Mouse (Mus musculus) embryo, embryonic 10 days (tissue): ENCODE data around the gene Fkbp6.

ENCODE experiments used
- DNase-seq: peaks from one replicate; pipeline ENCODE4 v3.0.0-alpha.2; 2015; ENCODE audit warnings: low spot score

Gene Fkbp6

DNA sequence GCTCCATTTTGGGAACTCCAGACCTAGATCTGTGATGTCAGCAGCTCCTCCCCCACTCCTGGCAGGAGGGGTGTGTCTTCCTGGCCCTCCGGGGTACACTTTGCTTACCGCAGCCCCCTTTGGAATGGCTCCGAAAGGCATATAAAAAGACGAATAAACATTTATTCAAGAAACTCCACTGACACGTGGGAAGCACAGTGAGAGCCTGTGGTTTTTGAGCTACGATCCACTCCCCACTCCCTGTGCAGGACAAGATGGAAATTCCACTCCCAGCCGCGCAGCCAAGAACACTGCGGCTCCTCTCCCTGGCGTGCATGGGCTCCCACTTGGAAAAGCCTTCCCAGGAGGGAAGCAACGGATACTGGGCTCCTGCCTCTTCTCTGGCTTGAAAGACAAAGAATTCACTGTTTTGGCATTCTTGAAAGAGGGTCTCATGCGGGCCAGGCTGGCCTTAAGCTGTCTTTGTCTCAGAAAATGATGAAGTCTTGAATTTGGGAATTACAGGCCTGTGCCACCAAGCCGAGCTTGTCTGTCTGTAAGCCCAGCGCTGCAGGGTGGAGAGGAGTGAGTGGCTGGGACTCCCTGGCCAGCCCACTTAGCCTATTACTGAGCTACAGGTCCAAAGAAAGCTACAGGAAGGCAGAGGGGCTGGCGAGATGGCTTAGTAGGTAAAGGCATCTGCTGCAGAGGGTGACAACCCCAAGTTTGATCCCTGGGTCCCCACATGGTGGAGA, 75.0 kb downstream of the Fkbp6 start:
- DNase-seq, result peak; percentile 52

DNA sequence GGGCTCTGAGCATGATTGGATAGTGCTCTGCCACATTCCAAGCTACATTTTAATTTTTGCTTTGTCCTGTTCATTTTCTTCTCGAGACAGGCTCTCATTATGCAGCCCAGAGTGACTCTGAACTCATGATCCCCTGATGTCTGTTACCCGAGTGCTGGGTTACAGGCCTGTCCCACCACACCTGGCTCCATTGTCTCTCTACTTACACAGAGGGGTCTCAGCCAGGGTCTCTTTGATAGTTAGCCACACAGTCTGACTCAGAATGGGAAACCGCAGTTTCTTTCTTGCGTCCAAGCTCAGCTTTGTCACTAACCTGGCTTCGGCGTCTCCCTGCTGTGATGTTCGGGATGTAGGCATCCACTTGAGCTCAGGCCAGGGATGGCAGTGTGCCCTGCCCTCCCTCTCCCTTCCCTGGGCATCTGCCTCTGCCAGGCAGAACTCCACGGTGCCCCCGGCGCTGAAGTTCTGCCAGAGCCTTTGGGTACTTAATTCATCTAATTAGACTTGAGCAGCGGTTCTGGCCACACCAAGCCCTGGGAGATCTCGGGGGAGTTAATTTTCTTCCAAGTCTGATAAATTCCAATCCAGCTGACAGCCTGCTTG, 78.2 kb downstream of the Fkbp6 start:
- no peak for DNase-seq

DNA sequence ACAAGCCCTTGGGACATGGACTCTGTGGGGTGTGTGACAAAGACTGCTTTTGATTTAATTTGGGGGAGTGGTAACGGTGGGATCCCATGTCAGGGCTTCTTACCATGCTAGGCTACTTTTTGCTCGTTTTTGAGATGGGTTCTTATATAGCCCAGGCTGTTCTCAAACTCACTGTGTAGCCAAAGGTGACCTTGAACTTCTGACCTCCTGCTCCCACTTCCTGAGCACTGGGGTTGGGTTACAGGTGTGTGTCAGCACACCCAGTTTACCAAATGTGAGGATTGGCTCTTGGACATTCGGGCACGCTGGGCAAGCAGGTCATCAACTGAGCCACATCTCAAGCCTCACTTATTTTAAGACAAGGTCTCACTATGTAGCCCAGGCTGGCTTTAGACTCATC, 79.5 kb downstream of the Fkbp6 start:
- no peak for DNase-seq

DNA sequence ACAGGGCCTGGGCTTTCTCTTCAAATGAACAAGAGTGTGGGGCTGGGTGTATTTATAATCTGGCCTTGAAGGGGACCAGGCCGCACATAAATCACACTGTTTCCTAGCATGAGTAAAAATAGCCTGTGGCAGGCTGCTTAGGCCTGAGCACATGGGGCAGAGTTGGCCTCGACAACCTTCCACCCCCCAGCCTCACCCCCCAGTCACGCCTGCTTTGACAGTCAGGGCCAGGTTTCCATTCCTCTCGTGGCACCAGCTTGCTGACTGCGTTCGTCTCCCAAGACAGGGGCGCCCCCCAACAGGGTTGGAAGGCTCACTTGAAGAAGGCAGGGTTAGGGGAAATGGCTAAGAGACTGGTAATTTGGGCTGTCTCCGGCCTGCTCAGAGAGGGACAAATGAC, 80.4 kb downstream of the Fkbp6 start:
- no peak for DNase-seq

DNA sequence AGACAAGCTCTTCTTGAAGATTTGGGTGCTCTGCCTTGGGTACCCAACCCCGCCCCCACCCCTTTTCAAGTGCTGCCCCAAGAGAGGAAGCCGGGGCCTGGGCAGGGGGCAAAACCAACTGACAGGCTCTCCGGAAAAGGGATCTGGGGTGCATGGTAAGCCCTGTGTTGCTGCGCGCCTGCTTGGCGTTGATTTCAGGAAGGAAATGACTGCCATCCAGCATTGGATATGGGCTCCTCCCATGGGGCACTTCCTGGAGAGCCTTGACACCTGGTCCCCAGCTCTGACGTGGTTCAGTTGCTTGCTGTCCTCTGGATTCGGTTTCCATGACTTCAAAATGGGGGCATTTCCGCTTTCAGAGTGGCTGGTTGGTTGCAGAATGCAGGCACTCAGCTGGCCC, 85.3 kb downstream of the Fkbp6 start:
- DNase-seq, result peak; percentile 56

DNA sequence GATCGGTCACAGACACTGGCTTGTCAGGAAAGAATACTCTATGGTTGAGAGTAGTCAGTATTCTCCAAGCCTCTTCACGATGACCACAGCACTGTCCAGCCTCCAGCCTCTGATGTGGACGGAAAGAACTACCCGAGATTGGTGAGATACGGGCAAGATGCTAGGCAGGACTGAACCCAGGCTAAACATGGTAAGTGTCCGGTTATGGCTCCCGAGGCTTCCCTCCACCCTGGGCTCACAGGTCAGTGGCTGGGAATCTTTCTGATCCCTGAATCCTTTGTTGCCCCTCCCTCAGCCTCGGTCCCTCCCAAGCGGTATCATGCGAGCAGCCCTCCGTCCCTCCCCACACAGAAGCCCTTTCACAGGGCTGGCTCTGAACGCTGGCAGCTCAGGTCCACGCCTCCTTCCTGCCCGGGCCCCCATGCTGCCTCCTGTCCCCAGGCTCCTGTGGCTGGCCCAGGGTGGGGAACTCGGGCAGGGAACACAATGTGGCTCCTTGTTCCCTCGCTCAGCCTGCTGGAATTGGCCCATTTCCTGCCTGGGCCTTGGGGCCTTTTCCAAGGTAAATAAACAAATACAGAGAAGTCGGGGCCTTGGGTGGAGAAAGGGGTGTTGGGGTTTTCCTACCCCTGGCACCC, 85.9 kb downstream of the Fkbp6 start:
- peak; percentile 72 for DNase-seq

DNA sequence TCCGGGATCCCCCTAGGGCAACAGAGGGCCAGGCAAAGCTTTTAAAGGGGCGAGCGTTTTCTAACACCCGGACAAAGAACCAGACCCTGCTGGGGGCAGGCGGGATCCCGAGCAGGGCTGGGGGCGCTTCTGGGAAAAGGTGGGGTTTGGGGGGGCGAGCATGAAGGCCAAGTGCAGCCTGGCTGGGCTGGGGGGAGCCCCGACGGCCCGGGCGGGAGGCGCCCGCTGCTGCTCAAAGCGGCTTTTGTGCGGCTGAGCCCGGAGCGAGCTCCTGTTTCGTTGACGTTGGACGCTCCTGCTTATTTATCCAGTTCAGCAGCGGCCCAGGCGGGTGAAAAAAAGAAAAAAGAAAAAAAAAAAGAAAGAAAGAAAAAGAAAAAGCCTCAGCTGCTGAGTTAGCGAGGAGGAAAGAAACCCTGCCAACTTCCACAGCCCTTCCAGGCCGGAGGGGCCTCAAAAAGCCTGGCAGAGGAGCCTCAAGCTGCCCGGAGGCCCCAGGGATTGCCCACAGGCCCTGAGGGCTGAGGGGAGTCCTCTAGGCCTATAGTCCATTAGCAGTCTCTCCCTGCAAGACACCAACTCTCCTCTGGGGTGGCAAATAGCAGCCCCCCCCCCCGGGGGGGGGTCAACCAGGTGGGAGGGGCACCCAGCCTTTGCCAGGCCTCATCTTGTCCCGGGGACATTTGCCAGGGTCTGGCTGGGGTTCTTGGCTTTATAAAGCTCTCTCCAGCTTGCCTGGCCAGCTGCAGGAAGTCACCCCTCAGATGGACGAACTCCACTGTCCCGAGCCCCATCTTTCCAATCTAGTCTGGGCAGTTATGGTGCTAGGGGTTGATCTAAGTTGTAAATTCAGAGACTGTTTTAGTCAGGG, 91.3 kb downstream of the Fkbp6 start:
- peak; percentile 38 for DNase-seq

DNA sequence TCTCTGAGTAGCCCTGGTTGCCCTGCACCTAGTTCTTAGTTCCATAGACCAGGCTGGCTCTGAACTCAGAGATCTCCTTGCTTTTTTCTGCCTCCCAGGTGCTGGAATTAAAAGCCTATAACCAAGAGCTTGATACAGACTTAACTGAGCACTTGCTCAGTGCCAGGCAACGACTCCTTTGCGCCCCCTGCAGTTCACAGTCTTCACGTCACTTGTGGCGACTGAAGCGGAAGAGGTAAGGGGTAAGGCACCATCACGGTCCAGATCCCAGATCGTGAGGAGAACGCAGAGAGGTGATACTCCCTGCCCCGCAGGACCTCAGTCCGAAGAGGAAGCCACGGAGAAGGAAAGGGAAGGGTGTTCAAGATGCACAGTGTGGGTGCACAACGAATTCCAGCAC, 92.3 kb downstream of the Fkbp6 start:
- DNase-seq, result no peak

DNA sequence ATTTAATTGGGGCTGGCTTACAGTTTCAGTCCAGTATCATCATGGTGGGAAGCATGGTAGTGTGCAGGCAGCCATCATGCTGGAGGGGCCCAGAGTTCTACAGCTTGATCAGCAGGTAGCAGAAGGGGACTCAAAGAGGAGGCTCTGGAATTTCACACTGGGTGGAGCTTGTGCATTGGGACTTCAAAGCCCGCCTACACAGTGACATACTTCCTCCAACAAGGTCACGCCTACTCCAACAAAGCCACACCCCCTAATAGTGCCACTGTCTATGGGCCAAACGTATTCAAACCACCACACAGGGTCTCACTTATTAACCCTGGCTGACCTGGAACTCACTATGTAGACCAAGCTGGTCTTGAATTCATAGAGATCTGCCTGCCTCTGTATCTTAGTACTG, 93.7 kb downstream of the Fkbp6 start:
- no peak for DNase-seq

DNA sequence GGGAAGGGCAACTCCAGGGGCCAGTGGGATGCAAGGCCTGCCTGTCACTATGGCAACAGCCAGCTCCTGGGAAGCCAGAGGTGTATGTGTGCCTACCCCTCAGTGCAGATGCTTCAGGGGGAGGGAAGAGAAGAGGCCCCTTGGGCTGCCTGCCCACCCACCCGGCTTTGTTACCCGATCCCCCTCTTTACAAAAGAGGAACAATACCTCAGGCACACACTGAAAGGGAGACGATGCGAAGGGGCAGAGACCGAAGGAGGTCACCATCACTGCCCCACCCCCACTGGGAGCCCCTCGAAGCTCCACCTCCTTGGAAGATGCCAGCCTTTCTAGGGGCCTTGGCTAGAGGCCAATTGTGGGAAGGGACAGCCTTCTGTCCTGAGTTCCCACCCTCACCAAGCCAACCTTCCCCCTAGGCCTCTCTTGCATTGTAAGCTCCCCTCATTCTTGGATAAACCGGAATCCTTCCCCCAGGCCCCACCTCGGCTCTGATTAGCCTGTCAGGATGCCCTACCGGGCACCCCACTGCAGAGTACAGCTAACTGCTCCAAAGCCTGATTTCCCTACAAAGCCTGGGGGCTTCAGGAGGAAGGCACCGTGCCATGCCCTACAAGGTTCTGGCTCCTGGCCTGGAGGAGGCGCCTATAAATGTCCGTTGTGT, 96.0 kb downstream of the Fkbp6 start:
- DNase-seq, result peak; percentile 88

DNA sequence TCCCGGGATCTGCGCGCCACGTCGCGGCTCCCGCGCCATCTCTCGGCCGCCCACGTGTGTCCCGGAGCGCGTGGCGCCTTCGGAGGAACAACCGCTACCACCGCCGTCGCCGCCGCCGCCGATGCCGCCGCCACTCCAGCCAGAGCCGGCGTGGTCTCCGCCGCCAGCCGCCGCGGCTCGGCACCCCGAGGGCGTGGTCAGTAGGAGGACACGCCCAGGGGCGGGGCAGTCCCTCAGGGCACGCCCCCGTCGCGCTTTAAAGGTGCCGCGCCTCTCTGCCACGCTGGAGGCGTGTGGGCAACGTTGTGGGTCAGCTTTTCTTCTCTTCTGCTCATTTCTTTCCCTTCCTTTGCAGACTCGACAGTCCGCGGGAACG, 98.8 kb downstream of the Fkbp6 start, which contains the start of gene Fzd9:
TSS of gene Fzd9 (minus strand) at position 152 of the 376 bp plus-strand sequence.
- DNase-seq, result peak; percentile 94

DNA sequence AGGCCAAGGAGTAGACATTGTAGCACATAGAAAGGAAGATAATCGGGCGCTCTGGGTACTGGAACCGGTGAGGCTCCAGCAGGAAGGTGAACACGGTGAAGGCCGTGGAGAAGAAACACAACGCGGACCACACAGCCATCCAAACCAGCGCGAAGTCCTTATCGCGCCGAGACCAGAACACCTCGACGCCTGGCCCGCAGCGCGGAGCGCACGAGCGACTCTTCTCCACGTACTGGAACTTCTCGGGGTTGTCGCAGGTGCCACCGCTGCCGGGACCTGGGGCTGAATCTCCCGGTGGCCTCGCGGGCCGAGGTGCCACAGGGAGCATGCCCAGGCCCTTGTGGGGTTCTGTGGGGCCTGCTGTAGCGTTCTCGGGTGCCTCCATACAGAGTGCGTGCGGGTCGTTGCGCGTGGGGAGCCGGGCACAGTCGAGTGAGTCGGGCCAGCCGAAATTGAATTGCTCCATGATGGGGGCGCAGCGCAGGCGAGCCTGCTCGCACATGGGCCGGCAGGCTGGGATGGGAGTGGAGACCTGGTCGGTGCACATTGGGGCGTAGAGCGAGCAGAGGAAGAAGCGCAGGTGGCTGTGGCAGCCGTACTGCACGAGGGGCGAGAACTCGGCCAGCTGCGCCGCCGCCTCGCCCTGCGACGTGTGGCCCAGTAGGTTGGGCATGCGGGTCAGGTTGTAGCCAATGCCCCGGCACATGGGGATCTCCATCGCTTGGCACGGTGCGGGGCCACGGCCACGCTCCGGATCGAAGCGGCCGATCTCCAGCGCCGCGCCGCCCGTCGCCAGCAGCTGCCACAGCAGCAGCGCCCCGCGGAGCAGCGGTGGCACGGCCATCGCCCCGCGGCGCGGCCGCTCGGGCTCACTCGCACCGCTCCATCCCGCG, 99.4 kb downstream of the Fkbp6 start:
- peak; percentile 39 for DNase-seq

DNA sequence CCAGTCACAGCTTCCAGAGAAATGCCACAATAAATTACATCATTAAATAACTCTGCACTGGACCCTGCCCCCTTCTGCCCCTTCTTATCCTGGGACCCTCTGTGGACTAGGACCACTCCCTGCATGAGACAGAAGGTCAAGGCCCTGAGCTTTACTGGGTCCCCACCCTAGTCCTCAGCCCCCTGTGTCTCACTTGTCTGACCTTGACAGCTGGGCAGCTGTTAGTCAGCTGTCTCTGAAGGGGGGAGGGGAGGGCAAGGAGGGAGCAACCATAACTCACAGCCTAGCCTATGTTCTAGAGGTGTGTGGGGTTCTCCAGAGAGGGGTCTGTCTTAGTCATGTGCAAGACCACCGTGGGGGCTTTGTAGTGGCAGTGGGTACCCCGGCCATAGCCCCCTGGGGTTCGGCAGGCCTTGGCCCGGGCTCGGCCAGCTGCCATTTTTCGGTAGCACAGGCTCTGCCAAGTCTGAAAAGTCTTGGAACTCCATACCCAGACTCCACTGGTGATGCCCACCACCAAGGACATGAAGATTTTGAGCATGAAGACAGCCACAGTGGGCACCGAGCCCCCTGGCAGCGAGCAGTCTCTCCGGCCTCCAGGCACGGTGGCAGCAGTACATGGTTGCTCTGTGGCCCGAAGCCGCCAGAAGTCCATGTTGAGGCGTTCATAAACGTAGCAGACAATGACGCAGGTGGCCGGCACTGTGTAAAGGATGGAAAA, 100.7 kb downstream of the Fkbp6 start:
- DNase-seq, result no peak

DNA sequence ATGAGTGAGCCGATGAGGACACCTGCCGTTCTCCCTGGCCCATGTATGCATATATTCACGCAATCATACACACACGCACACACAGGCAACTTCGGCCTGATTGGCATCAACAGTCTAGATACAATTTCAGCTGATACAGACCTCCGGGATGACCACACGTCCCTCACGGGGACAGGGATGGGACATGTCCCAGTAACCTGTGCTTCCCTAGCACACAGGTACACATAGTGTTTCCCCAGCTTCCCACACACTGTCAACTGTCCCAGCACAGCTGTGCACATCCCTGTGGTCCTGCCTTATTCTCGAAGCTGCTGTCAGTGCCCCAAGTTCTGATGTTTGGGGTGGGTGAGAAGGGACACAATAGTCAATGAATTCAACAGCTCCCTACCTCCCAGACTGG, 102.5 kb downstream of the Fkbp6 start:
- DNase-seq, result no peak

DNA sequence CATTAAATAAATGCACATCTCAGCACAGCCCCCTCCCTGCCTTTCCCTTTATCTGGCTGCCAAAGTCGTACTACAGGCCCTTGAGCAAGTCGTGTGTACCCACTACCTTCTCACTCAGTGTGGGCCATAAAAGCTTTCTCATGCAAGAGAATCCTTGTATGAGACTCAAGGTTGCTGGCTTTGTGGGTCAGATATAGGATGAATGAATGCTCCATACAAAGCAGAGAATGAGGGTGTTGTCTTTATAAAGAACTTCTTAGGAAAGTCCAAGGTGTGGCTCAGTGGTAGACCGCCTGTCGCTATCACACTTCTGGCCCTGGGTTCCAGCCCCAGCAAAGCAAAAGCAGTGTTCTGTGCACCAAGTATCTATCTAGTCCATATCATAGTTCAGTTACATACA, 103.3 kb downstream of the Fkbp6 start:
- DNase-seq, result no peak

DNA sequence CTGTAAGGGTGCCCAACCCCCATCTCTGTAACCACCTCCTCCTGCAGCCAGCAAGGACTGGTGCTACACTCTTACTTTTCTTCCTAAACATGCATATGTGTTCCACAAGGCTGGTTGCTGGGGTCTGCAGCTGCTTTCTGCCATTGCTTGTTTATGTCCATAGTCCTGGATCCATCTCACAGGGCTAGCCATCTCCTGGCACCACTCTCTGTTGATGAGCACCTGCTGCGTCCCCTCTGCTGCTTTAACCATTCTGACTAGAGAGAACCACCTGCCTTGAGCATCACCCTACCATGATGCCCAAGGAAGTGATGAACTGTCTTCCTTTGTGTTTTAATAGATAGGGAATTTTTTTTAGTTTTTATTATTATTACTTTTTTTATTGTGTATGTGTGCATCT, 106.7 kb downstream of the Fkbp6 start:
- no peak for DNase-seq

DNA sequence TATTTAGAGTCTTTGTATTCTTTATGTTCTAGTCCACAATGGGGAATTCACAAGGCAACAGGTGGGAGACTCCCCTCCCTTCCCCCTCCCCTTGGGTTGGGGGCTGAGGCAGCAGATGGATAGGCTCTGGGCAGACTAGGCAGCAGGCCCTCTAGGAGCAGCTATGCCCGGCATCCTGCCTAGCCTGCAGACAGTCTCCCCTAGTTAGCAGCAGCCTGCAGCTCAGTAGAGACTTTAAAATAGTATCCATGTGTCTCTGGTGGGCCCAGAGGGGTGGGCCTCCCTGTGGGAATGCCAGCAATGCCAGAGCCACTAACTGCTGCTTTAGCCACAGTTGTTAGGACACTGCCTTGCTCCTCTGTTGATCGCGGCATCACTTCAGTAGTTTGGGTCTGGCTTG, 107.2 kb downstream of the Fkbp6 start:
- DNase-seq, result no peak

DNA sequence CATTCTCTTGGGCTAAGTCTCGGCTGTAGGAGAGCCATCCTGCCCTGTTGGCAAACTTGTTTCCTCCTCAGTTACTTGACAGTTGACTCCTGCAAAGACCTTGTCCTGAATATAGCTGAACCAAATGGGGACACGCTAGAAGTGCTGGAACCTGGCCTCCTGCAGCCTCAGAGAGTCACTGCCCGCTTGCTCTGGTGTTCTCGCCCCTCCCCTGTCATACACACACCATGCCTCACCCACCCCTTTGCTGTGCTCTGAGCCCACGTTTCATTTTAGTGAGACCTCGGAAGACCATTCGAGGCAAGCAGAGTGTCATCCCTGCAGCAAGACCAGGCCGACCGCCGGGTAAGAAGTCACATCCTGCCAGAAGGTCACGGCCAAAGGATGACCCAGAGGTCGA, 107.7 kb downstream of the Fkbp6 start:
- DNase-seq, result no peak
